Mouse (Mus musculus): ENCODE data around the gene Podxl. TPM values are rescaled to one million over a fixed set of nuclear protein-coding genes. Genes with fewer than 3 reads are reported as not detected.
A peak's percentile ranks its signal among the peaks of the same experiment; 100 is the strongest.

The Podxl gene
- polyA plus RNA-seq (2015; fragmentation: Nextera tagmentation; extraction: Ambion mirVana) = 76.8 and 80.4 TPM in 2 replicates

DNA sequence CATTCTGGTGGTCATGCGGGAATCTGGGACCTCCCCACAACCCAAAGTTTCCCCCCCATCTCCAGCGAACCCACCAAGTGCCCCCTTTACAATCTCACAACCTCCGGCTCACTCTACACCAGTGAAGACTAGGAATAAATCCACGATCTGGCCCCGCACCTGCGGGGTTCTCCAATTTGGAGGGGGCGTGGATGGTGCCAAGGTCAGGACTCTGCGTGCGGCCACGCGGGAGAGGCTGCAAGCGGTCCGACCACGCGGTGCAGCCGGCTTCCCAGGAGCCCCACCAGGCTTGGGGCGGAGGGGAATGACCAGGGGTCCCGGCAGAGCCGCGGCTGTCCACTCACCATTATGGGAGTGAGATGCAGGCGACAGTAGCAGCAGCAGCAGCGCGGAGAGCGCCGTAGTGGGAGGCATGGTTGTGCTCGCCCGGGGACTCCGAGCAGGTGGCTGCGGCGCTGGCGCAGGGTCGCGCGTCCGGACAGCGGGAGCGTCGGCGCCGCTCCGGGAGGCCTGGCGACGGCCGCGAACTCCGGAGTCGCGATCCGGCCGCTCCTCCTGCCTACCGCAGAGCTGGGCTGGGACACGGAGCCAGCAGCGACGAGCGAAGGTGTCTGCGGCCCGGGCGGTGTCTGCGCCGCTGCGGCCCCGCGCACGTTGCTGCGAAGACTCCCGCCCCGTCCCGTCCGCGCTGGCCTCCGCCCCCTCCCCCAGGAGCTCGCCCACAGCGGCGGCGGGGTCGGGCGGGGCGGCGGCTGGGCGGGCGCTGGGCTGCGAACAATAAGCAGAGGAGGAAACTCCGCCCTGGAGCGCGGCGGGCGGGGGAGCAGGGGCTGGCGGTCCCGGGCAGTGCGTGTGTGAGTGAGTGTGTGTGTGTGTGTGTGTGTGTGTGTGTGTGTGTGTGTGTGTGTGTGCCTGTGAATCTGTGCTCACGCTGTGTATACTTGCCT is at the start of gene Podxl:
Gene Podxl (minus strand): TSS at position 747 of the 947 bp plus-strand sequence.
- Histone ChIP-seq H3K27ac (ENCODE audit: low read length) (peak within 1 kb of the TSS; percentile 41; the same call in 1 of the 2 replicates), H3K4me3 (ENCODE audit: low read length) (peak within 1 kb of the TSS; percentile 69), H3K4me2 (replicated peaks; ENCODE audit: low read depth, low read length) (peak within 1 kb of the TSS; percentile 92), H3K27me3 (ENCODE audit: insufficient read depth, low read length) (peaks cover 82% of the 10 kb centered on the region), H3K9me3 (ENCODE audit: low read length) (no peaks in the 10 kb centered on the region), H3K36me3 (ENCODE audit: insufficient read depth, low read length) (no peaks in the 10 kb centered on the region), H3K9ac (replicated peaks; ENCODE audit: low read length) (peak within 1 kb of the TSS; percentile 76), H3K4me1 (ENCODE audit: insufficient read depth, low read length) (peaks cover 14% of the 10 kb centered on the region; the same call in 1 of the 2 replicates)
- under 1% methylated on average over 84 of the region's 91 CpGs for WGBS
- ATAC-seq (ENCODE audit: low FRiP score, low TSS enrichment) = peak; percentile 85

DNA sequence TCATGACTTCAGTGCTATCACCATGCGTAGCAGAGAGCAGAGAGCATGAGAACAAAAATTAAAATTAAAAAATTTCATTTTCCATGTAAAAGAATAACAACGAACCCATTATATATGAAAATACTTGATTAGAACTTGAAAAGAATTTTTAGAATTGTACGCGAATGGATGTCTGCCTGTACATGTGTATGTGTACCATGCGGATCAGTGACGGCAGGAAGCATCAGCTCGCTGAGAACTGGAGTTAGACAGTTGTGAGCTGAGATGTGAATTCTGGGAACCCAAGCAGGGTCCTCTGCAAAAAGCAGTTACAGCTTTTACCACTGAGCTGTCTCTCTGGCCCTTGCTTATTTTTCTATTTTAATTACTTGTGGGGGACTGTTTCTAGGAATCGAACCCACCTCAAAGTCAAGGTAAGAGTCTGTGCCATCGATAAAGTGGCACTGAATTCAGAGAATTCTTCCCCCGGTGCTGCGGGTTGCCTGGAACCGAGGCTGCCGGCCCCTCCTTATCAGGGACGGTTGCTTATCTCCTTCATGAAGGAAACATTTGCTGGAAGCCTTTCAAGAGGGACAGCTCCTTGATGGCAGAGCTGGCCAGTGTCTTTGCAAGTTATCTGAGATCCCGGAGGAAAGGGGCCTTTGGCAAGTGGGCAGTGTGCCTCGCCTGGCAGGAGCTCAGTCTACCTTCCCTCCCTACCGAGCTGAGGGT is 48.9 kb upstream of the Podxl start:
- ATAC-seq (ENCODE audit: low FRiP score, low TSS enrichment) = no peak
- 81% methylated on average over 17 of the region's 17 CpGs for WGBS
- H3K4me1 ChIP-seq (ENCODE audit: insufficient read depth, low read length) = peaks cover 13% of the 10 kb centered on the region
- no peaks in the 10 kb centered on the region for H3K27me3 ChIP-seq (ENCODE audit: insufficient read depth, low read length)
- H3K9me3 ChIP-seq (ENCODE audit: low read length) = no peaks in the 10 kb centered on the region
- no peak overlapping the region for H3K27ac ChIP-seq (ENCODE audit: low read length)
- H3K4me2 ChIP-seq (replicated peaks; ENCODE audit: low read depth, low read length) = no peak overlapping the region
- H3K9ac ChIP-seq (replicated peaks; ENCODE audit: low read length) = no peak overlapping the region
- H3K36me3 ChIP-seq (ENCODE audit: insufficient read depth, low read length) = no peaks in the 10 kb centered on the region
- H3K4me3 ChIP-seq (ENCODE audit: low read length) = no peak overlapping the region

- H3K4me1 ChIP-seq (ENCODE audit: insufficient read depth, low read length) = no peaks in the 10 kb centered on the region
- H3K36me3 ChIP-seq (ENCODE audit: insufficient read depth, low read length) = no peaks in the 10 kb centered on the region
- no peaks in the 10 kb centered on the region for H3K27me3 ChIP-seq (ENCODE audit: insufficient read depth, low read length)
- H3K4me2 ChIP-seq (replicated peaks; ENCODE audit: low read depth, low read length) = no peak overlapping the region
- 57% methylated on average over 4 of the region's 4 CpGs for WGBS
- ATAC-seq (ENCODE audit: low FRiP score, low TSS enrichment) = no peak
- H3K4me3 ChIP-seq (ENCODE audit: low read length) = no peak overlapping the region
- no peak overlapping the region for H3K9ac ChIP-seq (replicated peaks; ENCODE audit: low read length)
- no peak overlapping the region for H3K27ac ChIP-seq (ENCODE audit: low read length)
- no peaks in the 10 kb centered on the region for H3K9me3 ChIP-seq (ENCODE audit: low read length)
Observed at GRCm38 (mm10) chr6:31606429-31606828, 42.6 kb upstream of the Podxl start.

DNA sequence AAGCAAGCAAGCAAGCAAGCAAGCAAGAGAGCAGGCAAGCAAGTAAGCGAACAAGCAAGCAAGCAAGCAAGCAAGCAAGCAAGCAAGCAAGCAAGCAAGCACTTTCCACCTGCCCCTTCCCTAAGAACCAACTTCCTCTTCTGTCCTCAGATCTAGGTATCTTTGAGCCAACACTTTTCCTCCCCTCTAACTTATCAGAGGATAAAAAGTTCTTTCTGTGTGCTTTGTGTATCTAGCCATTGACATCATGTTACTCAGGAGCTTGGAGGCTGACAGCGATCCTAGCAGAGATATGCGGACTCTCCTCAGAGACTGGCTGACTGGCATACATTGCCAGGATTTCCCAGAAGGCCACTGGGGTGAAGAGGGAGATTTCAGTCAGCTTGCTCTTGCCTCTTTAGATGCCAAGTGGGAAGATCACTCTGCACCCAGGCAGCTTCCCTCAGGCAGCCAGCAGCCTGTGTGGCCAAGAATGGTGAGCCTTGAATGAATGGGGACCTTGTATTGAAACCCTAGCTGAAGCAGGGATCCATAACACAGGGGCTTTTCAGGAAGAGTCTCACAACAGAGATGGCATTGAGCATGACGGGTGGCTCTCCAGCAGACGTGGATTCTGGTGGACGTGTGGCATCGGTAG is 41.0 kb upstream of the Podxl start:
- Histone ChIP-seq H3K4me3 (ENCODE audit: low read length) (no peak overlapping the region), H3K27ac (ENCODE audit: low read length) (no peak overlapping the region), H3K9me3 (ENCODE audit: low read length) (no peaks in the 10 kb centered on the region), H3K9ac (replicated peaks; ENCODE audit: low read length) (no peak overlapping the region), H3K27me3 (ENCODE audit: insufficient read depth, low read length) (no peaks in the 10 kb centered on the region), H3K36me3 (ENCODE audit: insufficient read depth, low read length) (no peaks in the 10 kb centered on the region), H3K4me2 (replicated peaks; ENCODE audit: low read depth, low read length) (no peak overlapping the region), H3K4me1 (ENCODE audit: insufficient read depth, low read length) (peaks cover 11% of the 10 kb centered on the region)
- 84% methylated on average over 7 of the region's 7 CpGs for WGBS
- no peak for ATAC-seq (ENCODE audit: low FRiP score, low TSS enrichment)

DNA sequence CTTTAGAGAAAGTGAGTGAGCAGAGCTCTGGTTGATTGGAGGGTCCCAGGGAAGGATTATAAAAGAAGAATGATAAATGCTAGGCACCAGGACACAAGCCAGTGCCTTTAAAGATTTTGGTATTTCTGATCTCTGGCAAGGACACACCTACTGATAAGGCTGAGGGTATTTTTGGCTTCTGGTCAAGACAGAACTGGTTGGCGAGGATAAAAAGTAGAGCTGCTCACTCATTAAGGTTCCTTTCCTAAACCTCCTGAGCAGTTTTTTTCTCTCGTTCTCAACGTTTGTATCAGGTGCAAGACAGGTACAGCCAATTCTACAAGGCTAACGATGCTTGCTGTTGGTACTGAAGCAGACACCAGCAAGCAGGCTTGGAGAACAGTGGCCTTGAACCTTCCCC is 38.7 kb upstream of the Podxl start:
- no peak overlapping the region for H3K4me2 ChIP-seq (replicated peaks; ENCODE audit: low read depth, low read length)
- no peak overlapping the region for H3K27ac ChIP-seq (ENCODE audit: low read length)
- H3K9me3 ChIP-seq (ENCODE audit: low read length) = no peaks in the 10 kb centered on the region
- no peak overlapping the region for H3K4me3 ChIP-seq (ENCODE audit: low read length)
- H3K27me3 ChIP-seq (ENCODE audit: insufficient read depth, low read length) = no peaks in the 10 kb centered on the region
- ATAC-seq (ENCODE audit: low FRiP score, low TSS enrichment) = no peak
- H3K4me1 ChIP-seq (ENCODE audit: insufficient read depth, low read length) = peaks cover 13% of the 10 kb centered on the region
- H3K9ac ChIP-seq (replicated peaks; ENCODE audit: low read length) = no peak overlapping the region
- H3K36me3 ChIP-seq (ENCODE audit: insufficient read depth, low read length) = no peaks in the 10 kb centered on the region
- WGBS = 79% methylated on average over 4 of the region's 4 CpGs

GRCm38 (mm10) chr6:31601131-31601530 is 37.4 kb upstream of the Podxl start:
- Histone ChIP-seq H3K27ac (ENCODE audit: low read length) (no peak overlapping the region), H3K4me2 (replicated peaks; ENCODE audit: low read depth, low read length) (no peak overlapping the region), H3K36me3 (ENCODE audit: insufficient read depth, low read length) (no peaks in the 10 kb centered on the region), H3K9me3 (ENCODE audit: low read length) (no peaks in the 10 kb centered on the region), H3K4me1 (ENCODE audit: insufficient read depth, low read length) (peaks cover 23% of the 10 kb centered on the region), H3K4me3 (ENCODE audit: low read length) (no peak overlapping the region), H3K9ac (replicated peaks; ENCODE audit: low read length) (no peak overlapping the region), H3K27me3 (ENCODE audit: insufficient read depth, low read length) (no peaks in the 10 kb centered on the region)
- ATAC-seq (ENCODE audit: low FRiP score, low TSS enrichment) = no peak
- 33% methylated on average over 3 of the region's 3 CpGs for WGBS

- Histone ChIP-seq H3K9ac (replicated peaks; ENCODE audit: low read length) (no peak overlapping the region), H3K4me1 (ENCODE audit: insufficient read depth, low read length) (peaks cover 23% of the 10 kb centered on the region), H3K27me3 (ENCODE audit: insufficient read depth, low read length) (no peaks in the 10 kb centered on the region), H3K9me3 (ENCODE audit: low read length) (no peaks in the 10 kb centered on the region), H3K4me2 (replicated peaks; ENCODE audit: low read depth, low read length) (no peak overlapping the region), H3K4me3 (ENCODE audit: low read length) (no peak overlapping the region), H3K36me3 (ENCODE audit: insufficient read depth, low read length) (no peaks in the 10 kb centered on the region), H3K27ac (ENCODE audit: low read length) (peak overlapping the region; percentile 71; the same call in 1 of the 2 replicates)
- ATAC-seq (ENCODE audit: low FRiP score, low TSS enrichment) = peak; percentile 72; the same call in 1 of the 2 replicates
- 17% methylated on average over 3 of the region's 3 CpGs for WGBS
Observed at GRCm38 (mm10) chr6:31599863-31600262, 36.1 kb upstream of the Podxl start.

GRCm38 (mm10) chr6:31598349-31598911 is 34.6 kb upstream of the Podxl start:
- Histone ChIP-seq H3K27ac (ENCODE audit: low read length) (no peak overlapping the region), H3K4me1 (ENCODE audit: insufficient read depth, low read length) (peaks cover 23% of the 10 kb centered on the region), H3K27me3 (ENCODE audit: insufficient read depth, low read length) (no peaks in the 10 kb centered on the region), H3K36me3 (ENCODE audit: insufficient read depth, low read length) (no peaks in the 10 kb centered on the region), H3K9me3 (ENCODE audit: low read length) (no peaks in the 10 kb centered on the region), H3K9ac (replicated peaks; ENCODE audit: low read length) (no peak overlapping the region), H3K4me2 (replicated peaks; ENCODE audit: low read depth, low read length) (no peak overlapping the region), H3K4me3 (ENCODE audit: low read length) (no peak overlapping the region)
- WGBS = 73% methylated on average over 6 of the region's 6 CpGs
- no peak for ATAC-seq (ENCODE audit: low FRiP score, low TSS enrichment)

- no peaks in the 10 kb centered on the region for H3K9me3 ChIP-seq (ENCODE audit: low read length)
- 36% methylated on average over 4 of the region's 4 CpGs for WGBS
- H3K9ac ChIP-seq (replicated peaks; ENCODE audit: low read length) = peak overlapping the region; percentile 31; the same call in 1 of the 2 replicates
- peaks cover 23% of the 10 kb centered on the region for H3K4me1 ChIP-seq (ENCODE audit: insufficient read depth, low read length)
- H3K36me3 ChIP-seq (ENCODE audit: insufficient read depth, low read length) = no peaks in the 10 kb centered on the region
- 0 out of 2 replicates have a peak overlapping the region, but pooled peaks have one; percentile 5 for H3K4me2 ChIP-seq (replicated peaks; ENCODE audit: low read depth, low read length)
- peak overlapping the region; percentile 64 for H3K27ac ChIP-seq (ENCODE audit: low read length)
- H3K27me3 ChIP-seq (ENCODE audit: insufficient read depth, low read length) = no peaks in the 10 kb centered on the region
- H3K4me3 ChIP-seq (ENCODE audit: low read length) = no peak overlapping the region
- no peak; the same call in 1 of the 2 replicates for ATAC-seq (ENCODE audit: low FRiP score, low TSS enrichment)
Observed at GRCm38 (mm10) chr6:31597136-31597460, 33.3 kb upstream of the Podxl start.
